Mouse (Mus musculus) thymus, adult 2 months (tissue): ENCODE data around the gene Psrc1. TPM values are rescaled to one million over a fixed set of nuclear protein-coding genes. Genes with fewer than 3 reads are reported as not detected.
A peak's percentile ranks its signal among the peaks of the same experiment; 100 is the strongest.

Source experiments
- DNase-seq: peaks from one replicate; pipeline ENCODE4 v3.0.0; 2021
- H3K27ac ChIP-seq: fragments of 200-500 bp; 2 replicates; pipeline ENCODE4 v1.5.1; 2012; ENCODE audit warnings: low read length, control low read depth; ENCODE audit not compliant: control insufficient read depth, insufficient read depth
- H3K27me3 ChIP-seq: fragments of 200-500 bp; 2 replicates; pipeline ENCODE4 v1.6.1; 2012; ENCODE audit warnings: mild to moderate bottlenecking, low read length, moderate library complexity, mixed read lengths; ENCODE audit not compliant: control insufficient read depth, insufficient read depth
- H3K36me3 ChIP-seq: fragments of 200-500 bp; 2 replicates; pipeline ENCODE4 v1.6.1; 2012; ENCODE audit warnings: mild to moderate bottlenecking, low read length, moderate library complexity; ENCODE audit not compliant: control insufficient read depth, insufficient read depth
- H3K4me1 ChIP-seq: fragments of 200-500 bp; replicated peaks from 2 replicates; pipeline ENCODE4 v1.6.1; 2012; ENCODE audit warnings: low read length; ENCODE audit not compliant: control insufficient read depth, insufficient read depth
- H3K4me3 ChIP-seq: fragments of 200-500 bp; 2 replicates; pipeline ENCODE4 v1.5.1; 2012; ENCODE audit warnings: mild to moderate bottlenecking, low read length, control low read depth, moderate library complexity; ENCODE audit not compliant: control insufficient read depth, insufficient read depth
- CTCF ChIP-seq: fragments of 200-500 bp; IDR thresholded peaks from 2 replicates; pipeline ENCODE4 v1.5.1; 2012; ENCODE audit warnings: mild to moderate bottlenecking, control low read depth, low read length, moderate library complexity, borderline replicate concordance; ENCODE audit not compliant: control insufficient read depth, poor library complexity, insufficient read depth; ENCODE audit errors: extremely low read depth
- POLR2A ChIP-seq: fragments of 200-500 bp; IDR thresholded peaks from 2 replicates; pipeline ENCODE4 v1.6.1; 2012; ENCODE audit warnings: mild to moderate bottlenecking, low read length, control low read depth, moderate library complexity; ENCODE audit not compliant: control insufficient read depth, poor library complexity, insufficient read depth; ENCODE audit errors: extremely low read depth
- WGBS: fragments of 180-500 bp; shearing (Covaris S2); methylation state at CpG from one replicate; pipeline ENCODE4 v1.1.7; 2018; 5-methylcytosine and 5-hydroxymethylcytosine counted together
- polyA plus RNA-seq: library from polyadenylated mRNA; depleted of rRNA; stranded (reverse); fragments of >200 nt; gene quantifications from 2 replicates; pipeline ENCODE4 v1.2.3, GENCODE M21; 2012

Gene Psrc1
- polyA plus RNA-seq, 1 experiment: 27.9 TPM

DNA sequence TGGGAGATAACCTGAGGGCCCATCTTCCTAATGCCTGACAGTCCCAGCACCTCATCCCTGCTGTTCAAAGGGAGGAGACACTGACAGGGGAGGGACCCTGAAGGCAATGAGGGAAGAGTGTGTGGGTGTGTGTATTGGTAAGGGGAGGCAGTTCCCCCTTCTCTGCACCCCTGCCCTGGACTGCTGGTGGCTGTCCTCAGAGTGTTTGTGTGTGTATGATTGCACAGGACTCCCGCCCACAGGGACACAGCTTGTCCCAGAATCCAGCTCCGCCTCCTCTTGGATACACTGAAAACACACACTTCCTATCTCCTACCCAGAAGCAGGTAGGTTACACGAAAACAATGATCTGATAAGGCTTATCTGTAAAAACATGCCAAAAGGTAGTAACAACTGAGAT is 28.4 kb upstream of the Psrc1 start:
- H3K36me3 ChIP-seq: no peaks in the 10 kb centered on the region
- no peaks in the 10 kb centered on the region for H3K4me1 ChIP-seq
- DNase-seq: no peak
- H3K27me3 ChIP-seq: no peaks in the 10 kb centered on the region
- WGBS: 91% methylated on average over 3 of the region's 3 CpGs
- TF ChIP-seq CTCF (no peak), POLR2A (no peak)
- no peak overlapping the region for H3K4me3 ChIP-seq
- no peak overlapping the region for H3K27ac ChIP-seq

- WGBS: 96% methylated on average over 10 of the region's 10 CpGs
- DNase-seq: no peak
- no peak overlapping the region for H3K4me3 ChIP-seq
- H3K27me3 ChIP-seq: no peaks in the 10 kb centered on the region
- no peak overlapping the region for H3K27ac ChIP-seq
- no peak for TF ChIP-seq POLR2A
- no peak for TF ChIP-seq CTCF
- no peaks in the 10 kb centered on the region for H3K36me3 ChIP-seq
- H3K4me1 ChIP-seq: no peaks in the 10 kb centered on the region
These were observed 26.6 kb upstream of the Psrc1 start for GRCm38 (mm10) chr3:108357051-108357450.

- H3K36me3 ChIP-seq: no peaks in the 10 kb centered on the region
- no peak overlapping the region for H3K4me3 ChIP-seq
- H3K27ac ChIP-seq: no peak overlapping the region
- no peaks in the 10 kb centered on the region for H3K4me1 ChIP-seq
- no peak for DNase-seq
- WGBS: 95% methylated on average over 6 of the region's 6 CpGs
- H3K27me3 ChIP-seq: no peaks in the 10 kb centered on the region
- TF ChIP-seq CTCF: no peak
- no peak for TF ChIP-seq POLR2A
These were observed 25.2 kb upstream of the Psrc1 start for GRCm38 (mm10) chr3:108358445-108358844.

GRCm38 (mm10) chr3:108360894-108361293 is 22.7 kb upstream of the Psrc1 start:
- H3K36me3 ChIP-seq: no peaks in the 10 kb centered on the region
- 27% methylated on average over 7 of the region's 7 CpGs for WGBS
- H3K4me3 ChIP-seq: no peak overlapping the region
- no peak overlapping the region for H3K27ac ChIP-seq
- no peaks in the 10 kb centered on the region for H3K27me3 ChIP-seq
- TF ChIP-seq POLR2A (no peak), CTCF (no peak)
- no peaks in the 10 kb centered on the region for H3K4me1 ChIP-seq
- peak; percentile 5 for DNase-seq

GRCm38 (mm10) chr3:108363626-108364025 is 20.0 kb upstream of the Psrc1 start:
- H3K4me3 ChIP-seq: no peak overlapping the region
- WGBS: 72% methylated on average over 3 of the region's 3 CpGs
- TF ChIP-seq POLR2A: no peak
- H3K4me1 ChIP-seq: no peaks in the 10 kb centered on the region
- H3K27me3 ChIP-seq: no peaks in the 10 kb centered on the region
- no peaks in the 10 kb centered on the region for H3K36me3 ChIP-seq
- no peak overlapping the region for H3K27ac ChIP-seq
- no peak for DNase-seq

- no peak within 1 kb of the TSS for H3K27ac ChIP-seq
- H3K4me3 ChIP-seq: no peak within 1 kb of the TSS
- H3K27me3 ChIP-seq: no peaks in the 10 kb centered on the region
- TF ChIP-seq POLR2A (no peak), CTCF (no peak)
- H3K36me3 ChIP-seq: no peaks in the 10 kb centered on the region
- WGBS: 84% methylated on average over 9 of the region's 9 CpGs
- no peaks in the 10 kb centered on the region for H3K4me1 ChIP-seq
- no peak for DNase-seq
These were observed 19.2 kb upstream of the Psrc1 start, which contains the start of gene Mybphl for GRCm38 (mm10) chr3:108364270-108364995. TSS of gene Mybphl (plus strand) at chr3:108364911.

DNA sequence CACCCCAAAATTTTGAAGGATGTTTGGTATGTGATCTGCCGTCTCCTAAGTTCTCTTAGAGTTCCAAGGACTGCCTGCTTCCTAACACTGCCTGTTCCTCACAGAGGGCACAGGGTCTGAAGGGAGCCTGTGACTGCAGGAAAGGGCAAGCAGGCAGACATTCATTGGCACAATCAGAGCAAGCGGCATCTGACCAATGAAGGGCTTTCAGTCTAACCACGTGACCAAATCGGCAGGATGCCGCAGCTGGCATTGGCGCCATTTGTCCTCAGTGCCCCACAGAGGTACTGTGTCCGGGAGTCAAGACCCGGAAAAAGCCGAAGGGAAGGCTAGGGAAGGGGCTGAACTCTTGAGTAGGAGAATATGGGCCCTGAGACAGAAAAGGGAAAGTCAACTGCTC is 16.5 kb upstream of the Psrc1 start:
- Histone ChIP-seq H3K4me3 (no peak overlapping the region), H3K4me1 (no peaks in the 10 kb centered on the region), H3K36me3 (no peaks in the 10 kb centered on the region), H3K27me3 (no peaks in the 10 kb centered on the region), H3K27ac (no peak overlapping the region)
- DNase-seq: no peak
- TF ChIP-seq POLR2A (no peak), CTCF (no peak)
- WGBS: 73% methylated on average over 9 of the region's 9 CpGs
